Mouse (Mus musculus) layer of hippocampus, adult 8-10 months (tissue): ENCODE measurements around the gene Cacna1a. TPM values are rescaled to one million over a fixed set of nuclear protein-coding genes. Genes with fewer than 3 reads are reported as not detected.
"Not testable (repeated sequence)": the region's sequence is repeated elsewhere in the genome, so short reads cannot be mapped to it uniquely, and the experiment has no call there.

Experiments
- DNase-seq, 2 experiments: peaks; one replicate each; pipeline ENCODE4 v3.0.0; 2022; ENCODE audit warnings: low spot score in 2 of 2
- total RNA-seq, 4 experiments: library from RNA; stranded (reverse); gene quantifications; 2 replicates each; pipeline ENCODE4 v1.2.4; 2022

Cacna1a gene
- total RNA-seq, 4 experiments from 2014 or later = 181 to 224 (median 200) TPM

DNA sequence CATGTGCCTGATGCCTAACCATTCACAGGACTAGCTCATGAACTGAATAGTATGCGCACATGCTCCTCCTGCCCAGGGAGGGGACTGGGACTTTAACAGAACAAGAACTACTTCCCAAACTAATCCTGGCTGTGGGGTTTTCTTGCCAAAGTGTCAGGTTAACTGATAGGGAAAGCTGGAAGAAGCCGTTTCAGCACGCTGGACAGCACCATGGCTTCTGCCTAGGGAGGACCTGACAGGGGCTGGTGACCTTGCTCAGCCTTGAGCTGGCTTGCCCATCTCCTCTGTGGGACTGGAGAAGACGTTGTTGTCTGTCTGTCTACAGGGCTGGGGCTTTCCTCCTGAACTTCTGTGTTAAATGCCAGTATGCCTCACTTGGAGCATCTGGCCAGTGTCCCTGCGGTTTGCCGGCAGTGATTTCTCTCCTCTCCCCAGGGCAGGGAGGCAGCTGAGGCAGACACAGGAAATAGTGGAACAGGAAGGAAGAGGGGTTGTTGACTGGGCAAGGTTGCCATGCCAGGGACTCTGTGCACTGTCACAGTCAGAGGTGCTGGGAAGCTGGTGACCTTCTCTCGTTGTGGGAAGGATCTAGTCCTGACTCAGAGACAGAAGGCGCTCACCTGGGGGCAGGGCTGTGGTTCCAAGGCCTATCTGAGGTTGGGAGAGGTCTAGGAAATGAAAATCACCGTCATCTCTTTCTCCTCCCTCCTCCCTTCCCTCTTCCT lies 83.2 kb downstream of the Cacna1a start:
- DNase-seq = no peak

DNA sequence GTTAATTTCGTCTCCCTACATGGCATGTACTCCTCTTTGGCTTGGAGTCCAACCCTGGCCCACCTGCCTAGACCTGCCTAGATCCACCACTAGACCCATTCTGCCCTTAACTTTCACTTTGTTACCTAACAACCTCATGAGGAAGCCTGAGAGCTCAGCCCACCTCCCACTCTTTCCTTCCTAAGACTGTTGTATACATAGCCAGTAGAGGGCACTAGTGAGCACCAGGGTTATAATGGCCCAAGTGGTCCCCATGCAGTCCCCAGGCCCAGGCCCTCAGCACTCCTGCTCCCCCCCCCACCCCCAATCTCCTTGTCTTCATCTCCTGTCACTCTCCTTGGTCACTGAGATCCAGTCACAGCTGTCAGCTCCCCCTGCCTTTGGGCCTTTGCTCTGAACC lies 86.2 kb downstream of the Cacna1a start:
- DNase-seq = no peak

DNA sequence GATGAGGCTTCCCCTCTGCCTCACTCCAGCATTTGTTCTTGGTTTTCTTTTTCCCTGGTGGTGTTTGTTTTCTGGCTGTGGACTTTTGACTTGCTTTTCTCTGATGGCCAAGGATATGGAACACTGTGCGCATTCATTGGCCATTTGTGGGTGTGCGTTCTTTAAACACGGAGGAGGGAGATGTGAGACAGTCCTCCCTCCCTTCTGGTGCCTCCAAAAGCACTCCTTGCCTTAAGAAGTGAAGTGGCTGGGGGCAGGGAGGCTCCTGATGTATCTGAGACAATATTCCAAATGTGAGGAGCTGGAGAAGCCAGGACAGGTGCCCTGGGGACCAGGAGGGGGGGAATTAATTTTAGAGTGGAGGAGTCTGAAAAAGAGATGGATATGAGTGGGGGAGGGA lies 89.1 kb downstream of the Cacna1a start:
- no peak for DNase-seq

DNA sequence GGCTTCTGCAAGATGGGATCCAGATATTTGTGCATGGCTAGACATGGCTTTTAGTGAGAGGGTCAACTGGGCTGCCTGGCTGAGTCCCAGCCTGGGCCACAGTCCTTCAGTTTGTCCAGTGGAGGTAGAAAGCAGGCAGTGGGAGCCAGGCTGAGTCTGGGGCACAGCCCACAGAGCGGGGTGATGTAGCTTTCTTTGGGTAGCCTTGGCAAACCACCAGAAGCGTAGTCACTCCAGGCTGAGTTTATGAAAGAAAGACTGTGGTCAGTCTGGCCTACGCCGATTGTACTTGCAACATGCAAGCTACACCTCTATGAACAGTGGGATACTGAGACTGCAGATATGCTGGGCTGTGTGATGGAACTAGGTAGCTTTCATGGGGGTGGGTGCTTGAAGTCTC lies 94.8 kb downstream of the Cacna1a start:
- no peak for DNase-seq

DNA sequence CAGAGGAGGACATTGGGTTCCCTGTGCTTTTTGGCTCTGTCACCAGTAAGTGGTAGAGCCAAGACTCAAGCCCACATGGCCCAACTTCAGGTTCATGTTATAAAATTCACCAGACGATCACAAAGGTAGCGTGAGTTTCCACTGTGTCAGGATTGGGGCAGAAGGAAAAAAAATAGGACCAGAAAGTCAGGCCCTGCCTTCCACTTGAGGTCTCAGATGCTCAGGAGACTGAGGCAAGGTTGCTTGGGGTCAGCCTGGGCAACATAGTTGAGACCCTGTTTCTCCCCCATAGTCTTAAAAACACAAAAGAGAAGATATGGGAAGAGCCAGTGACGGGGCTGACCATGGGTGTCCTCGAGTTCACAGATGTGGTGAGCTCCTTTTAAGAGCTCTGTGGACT lies 97.1 kb downstream of the Cacna1a start:
- DNase-seq = no peak

DNA sequence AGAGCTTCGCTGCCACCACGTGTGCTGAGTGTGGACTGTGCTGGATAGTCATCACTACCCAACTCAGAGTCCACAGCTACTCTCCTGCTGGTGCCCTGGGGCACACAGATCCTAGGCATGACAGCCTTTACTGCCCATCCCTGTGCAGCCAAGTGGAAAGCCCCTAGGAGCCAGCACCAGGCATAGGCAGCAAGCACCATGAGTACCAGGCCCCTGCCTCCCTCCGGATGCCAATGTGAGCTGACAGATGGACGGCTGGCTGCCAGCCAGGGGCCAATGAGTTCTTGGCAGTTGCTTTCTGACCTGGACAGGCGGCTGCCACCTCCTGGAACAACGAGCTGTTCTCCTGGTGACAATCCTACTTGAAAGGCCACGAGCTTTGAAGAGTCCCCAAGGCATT lies 97.6 kb downstream of the Cacna1a start:
- DNase-seq = peak in 1 of 2 experiments; percentile 24

DNA sequence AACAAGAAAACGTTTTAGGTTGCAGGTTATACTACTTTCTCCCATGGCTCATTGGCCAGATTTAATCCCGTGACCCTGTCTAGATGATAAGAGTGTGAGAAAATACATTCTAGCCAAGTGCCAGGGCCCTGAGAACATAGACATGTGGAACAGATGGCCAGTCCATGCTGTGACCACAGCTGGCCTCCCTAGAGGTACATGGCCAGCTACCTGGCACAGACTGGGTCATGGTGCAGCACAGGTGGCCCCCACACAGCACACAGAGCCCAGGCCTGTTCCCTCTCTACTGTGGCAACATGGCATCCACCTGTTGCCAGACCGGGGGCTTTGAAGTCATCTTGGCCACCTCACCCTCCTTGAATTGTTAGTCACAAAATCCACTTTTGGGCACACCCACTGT lies 101.0 kb downstream of the Cacna1a start:
- no peak for DNase-seq

DNA sequence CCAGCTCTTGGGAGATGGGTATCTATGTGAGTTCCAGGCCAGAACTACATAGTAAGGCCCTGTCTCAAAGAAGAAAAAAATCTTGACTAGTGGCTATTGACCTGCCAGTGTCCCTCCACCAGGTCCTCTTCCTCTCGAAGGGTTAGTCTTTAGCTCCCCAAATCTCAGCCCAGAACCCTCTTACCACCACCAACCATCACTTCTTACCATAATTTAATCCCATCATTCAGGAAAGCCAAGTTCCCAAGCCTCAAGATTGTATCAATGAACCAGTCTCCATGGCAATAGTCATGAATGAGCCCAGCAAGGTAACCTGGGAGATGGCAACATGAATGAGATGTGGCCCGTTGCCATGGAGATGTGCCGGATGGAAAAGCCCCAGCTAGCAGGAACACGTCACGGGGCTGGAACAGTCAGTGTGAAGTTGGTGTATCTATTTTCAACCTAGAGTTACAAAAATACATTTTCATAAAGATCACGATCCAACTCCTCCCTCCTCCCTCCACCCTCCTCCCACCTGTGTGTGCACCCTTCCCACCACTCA lies 106.4 kb downstream of the Cacna1a start:
- peak; percentile 88 to 90 for DNase-seq

DNA sequence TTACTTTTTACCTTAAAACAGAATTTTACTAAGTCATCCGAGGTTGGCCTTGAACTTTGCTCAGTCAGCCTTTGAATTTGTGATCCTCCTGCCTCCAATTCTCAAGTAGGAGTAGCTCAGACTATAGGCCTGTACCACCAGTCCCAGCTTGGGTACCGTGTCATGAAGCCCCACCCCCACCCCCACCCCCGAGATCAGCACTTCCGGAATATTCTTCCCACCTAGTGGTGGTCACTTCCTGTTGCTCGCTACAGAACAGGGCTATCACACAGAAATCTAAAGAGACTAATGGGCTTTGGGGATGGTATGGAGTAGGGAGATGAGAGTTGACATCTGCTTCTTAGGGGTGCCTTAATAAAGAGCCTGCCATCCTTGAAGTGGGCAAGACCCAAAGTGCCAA lies 112.9 kb downstream of the Cacna1a start:
- no peak for DNase-seq

DNA sequence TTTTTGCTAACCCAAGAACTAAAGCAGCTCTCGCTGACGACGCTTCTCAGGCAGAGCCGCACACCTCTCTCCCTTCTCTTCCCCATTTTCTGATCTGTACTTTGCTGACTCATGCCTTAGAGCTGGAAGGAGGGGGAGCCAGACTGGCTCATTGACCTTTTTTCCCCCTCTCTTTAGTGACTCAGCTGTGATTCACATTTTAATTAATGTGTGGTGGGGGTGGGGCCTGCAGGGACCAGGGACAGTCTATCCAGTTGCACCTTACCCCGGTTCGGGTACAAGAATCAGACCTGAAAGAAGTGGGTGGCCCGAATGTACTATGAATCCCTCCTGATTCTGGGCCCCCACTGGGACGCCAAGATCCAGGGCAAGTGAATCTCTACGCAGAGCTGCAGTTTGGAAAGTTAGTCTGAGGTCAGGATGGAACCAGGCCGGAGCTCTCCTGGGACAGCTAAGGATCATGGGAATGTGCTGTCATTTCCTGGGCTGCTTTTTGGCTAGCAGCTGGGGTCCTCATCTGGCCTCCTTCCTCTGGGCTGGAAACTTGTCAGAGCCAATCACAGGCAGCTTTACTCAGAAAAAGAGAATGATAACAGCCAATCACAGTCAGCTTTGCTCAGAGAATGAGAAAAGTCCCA lies 113.5 kb downstream of the Cacna1a start:
- DNase-seq = no peak

DNA sequence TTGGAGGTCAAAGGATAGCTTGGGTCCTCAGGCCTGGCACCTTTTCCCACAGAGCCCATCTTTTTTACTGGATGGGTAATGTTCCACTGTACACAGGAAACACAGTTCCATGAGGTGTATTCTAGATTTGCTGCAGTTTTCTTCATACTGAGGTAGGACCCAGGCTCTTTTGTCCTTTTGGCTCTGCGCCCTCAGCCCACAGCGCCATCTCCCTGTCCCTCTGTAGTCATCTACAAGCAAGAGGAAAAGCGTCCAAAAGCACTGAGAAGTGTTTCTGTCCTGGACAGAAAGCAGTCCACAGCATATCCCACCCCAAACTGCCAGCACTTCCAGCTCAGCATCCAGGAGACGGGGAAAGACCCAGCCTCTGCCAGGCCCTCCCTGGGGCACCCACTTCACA lies 114.4 kb downstream of the Cacna1a start:
- no peak for DNase-seq

DNA sequence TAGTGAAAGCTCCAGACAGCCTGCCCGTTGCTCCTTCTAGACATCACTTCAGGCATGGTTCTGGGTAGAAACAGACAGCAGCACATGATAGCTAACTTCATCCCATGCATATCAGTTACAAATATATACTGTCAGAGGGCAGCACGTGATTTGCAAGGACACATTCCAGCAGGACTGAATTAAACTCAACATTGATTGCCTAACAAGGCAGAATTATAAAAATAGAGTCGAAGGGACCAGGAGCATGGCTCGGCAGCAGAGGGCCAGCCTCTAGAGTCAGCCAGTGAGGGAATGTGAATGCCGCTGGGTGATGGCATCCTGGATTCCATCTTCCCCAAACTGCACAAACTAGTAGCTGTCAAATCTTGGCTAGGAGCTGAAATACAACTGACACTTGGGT lies 119.0 kb downstream of the Cacna1a start:
- no peak for DNase-seq

DNA sequence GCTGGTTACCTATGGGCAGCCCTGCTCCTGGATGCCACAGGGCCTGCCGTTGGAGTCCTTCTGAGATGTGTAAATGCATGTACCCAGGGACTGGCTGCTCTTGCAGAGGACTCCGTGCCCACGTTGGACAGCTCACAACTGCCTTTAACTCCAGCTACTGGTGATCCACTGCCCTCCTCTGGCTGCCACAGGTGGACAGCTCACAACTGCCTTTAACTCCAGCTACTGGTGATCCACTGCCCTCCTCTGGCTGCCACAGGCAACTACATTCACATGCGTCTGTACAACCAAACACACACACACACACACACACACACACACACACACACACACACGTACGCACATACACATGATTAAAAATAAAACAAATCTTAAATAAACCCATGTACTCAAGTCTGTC lies 121.5 kb downstream of the Cacna1a start:
- DNase-seq = not testable (repeated sequence)

DNA sequence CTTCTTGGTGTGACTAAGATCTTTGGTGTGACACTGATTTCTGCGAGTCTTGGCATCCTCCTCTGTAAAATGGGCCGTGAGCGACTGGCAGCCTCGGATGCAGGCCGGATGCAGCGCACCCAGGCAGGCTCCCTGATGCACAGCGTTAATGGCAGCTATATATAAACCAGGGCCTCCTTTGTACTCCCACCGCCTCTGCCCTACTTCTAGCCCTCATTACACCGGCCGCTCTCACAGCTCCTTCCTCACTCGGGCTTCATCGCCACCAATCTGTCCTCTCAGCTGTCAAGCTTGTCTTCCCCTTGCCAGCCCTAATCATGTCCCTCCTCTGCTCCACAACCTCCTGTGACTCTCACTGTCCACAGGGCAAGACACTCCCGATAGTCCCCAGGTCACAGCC lies 123.4 kb downstream of the Cacna1a start:
- DNase-seq = no peak

DNA sequence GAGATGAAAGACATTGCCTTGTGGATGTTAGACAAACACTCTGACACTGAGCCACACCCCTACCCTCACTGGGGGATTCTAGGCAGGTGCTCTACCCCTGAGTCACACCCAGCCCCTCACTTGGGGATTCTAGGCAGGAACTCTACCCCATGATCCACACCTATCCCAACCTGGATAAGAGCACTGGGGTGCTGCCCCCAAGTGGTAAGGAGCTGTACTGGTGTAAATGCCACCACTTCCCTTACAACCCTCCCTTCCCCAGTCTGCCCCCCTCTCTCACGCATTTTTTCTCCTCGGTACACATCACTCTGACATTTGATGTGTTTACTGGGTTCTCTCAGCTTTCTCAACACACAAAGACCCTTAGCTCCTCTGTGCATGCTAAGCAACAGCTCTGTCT lies 125.5 kb downstream of the Cacna1a start:
- no peak for DNase-seq

DNA sequence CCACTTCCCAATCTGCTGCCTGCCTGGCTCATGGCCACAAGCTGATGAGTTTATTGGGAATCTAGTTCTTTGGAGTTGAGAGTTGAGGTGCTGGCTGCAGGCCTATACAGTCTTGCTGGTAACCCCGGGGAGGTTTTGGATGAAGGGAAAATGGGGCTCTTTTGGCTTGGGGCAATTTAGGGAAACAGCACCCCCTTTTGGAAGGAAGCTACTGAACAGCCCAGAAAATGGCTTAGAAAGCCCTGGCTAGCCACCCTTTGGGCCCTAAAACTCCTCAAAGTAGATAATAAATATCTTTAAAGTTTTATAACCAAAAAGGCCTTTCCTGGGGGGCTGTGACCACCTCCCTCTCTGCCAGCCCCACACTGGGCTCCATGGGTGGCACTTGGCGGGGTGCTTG lies 129.9 kb downstream of the Cacna1a start:
- no peak for DNase-seq

DNA sequence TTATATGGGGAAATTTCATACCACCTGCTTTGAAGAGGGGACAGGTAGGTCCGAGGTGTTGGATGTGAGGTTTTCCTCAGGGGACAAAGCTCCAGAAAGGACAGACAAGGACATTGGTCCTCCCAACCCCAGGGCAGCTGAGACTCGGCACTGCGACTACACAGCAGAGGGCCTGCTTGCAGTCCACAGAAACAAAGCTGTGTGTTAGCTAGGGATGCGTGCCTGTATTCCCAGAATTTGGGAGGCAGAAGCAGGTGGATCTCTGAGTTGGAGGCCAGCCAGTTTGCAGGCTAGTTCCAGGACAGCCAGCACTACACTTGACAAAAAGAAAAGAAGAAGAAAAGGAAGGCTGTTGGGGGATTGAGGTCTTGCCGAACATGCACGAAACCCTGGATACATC lies 130.5 kb downstream of the Cacna1a start:
- DNase-seq = no peak

DNA sequence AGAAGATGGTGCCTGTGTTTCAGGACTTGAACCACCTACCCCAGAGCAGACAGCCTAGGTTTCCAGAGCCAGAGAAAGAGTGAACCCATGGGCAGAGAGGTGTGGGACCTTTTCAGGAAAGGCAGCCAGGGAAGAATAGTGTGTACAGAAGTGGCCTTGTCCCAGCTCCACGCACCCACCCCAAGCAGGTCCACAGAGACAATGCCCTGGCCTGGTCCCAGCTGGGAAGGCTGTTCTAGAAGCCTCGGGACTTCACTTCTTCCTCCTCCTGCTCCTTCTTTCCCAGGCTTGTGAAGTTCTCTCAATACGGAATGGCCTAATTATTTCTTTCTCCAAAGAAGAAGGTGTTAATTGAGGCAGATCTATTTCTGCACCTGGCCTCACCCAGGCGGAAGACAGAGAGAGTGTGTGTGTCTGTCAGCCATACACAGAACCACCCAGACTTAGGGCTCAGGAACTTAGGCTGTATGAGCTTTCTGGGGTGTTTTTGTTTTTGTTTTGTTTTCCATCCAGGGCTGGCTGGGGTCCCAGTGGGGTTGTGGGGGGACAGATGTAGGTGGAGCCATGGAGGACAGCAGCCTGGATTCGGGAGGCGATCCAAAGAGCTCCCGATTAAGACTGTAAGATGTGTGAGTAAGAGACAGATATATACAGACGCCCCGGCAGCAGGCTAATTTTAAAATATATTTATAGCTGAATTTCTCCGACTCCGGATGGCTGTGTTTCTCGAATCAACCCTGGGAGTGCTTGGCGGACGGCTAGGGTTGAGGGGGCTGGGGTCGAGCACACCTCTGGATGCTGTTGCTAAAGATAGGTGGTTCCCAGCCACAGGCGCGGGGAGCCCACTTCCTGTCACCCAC lies 131.8 kb downstream of the Cacna1a start:
- peak in 1 of 2 experiments; percentile 35 for DNase-seq

DNA sequence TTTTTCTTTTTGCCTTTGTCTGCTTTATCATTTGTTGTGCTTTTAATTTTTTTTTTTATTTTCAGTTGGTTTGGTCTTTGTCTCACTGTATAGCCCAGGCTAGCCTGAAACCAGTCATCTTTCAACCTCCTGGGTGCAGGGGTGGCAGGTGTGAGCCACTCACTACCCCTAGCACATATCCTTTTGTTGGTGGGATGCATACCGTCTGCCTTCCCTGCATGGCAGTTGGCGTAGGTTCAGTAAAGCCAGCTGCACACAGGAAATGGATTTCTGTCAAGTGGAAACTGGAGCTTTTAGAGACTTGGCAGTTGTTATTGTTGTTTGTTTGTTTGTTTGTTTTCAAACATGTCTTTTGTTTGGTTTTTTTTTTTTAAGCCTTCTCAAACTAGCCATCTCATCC lies 132.8 kb downstream of the Cacna1a start:
- no peak for DNase-seq

DNA sequence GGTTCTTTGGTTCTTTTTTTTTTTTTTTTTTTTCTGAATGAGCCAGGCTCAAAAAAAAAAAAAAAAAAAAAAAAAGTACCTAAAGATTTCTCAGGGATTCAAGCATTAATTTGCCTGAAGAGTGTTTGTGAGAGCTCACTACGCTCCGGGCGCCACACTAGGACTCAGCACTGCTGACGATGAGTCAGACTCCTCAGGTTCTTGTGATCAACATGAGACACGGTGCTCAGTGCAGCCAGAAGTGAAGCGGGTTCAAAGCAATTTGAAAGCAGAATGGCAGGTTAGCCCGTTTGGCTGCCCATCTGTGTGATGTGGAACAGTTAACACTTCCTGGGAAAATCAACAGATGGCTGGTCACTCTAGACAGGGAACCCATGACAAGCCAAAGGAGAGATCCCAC lies 139.8 kb downstream of the Cacna1a start:
- no peak for DNase-seq

DNA sequence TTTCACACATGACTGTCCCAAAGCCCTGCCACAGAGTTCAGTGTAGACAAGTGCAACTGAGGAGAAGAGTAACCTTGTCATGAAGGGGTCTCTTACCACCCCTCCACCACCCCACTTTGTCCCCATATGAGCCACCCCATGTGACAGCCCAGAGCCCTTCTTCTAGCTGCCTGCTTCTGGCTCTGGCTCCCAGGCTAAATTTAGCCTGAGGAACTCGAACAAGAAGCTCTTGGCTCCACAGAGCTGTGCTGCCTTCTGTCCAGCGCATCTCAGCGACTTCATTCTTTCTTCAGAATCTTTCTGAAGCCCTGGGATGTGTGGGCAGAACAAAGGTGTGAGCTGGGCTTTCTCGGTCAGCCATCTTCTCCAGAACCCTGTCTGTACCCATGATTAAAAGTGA lies 141.3 kb downstream of the Cacna1a start:
- DNase-seq = no peak

DNA sequence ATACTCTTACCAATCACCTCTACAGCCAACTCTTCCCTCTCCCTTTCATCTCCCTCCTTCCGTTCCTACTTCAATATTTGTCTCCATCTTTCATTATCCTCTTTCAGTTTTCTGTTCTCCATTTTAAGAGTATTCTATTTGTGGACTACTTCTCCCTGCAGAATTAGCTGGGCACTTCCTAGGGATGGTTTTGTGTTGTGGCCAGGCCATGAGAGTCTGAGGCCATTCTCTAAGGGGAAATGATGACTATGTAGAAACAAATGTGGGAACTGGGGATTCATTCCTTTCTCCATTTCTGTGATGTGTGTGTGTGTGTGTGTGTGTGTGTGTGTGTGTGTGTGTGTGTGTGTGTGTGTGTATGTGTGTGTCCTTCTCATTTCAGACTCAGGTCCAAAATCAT lies 144.5 kb downstream of the Cacna1a start:
- no peak for DNase-seq
